Mouse (Mus musculus): Measurements from ENCODE around the gene Bmp6. TPM values are rescaled to one million over a fixed set of nuclear protein-coding genes. Genes with fewer than 3 reads are reported as not detected.

Gene Bmp6
- total and polyA plus RNA-seq, 2 experiments from 2014 or later, result 3.8 to 16.3 TPM

DNA sequence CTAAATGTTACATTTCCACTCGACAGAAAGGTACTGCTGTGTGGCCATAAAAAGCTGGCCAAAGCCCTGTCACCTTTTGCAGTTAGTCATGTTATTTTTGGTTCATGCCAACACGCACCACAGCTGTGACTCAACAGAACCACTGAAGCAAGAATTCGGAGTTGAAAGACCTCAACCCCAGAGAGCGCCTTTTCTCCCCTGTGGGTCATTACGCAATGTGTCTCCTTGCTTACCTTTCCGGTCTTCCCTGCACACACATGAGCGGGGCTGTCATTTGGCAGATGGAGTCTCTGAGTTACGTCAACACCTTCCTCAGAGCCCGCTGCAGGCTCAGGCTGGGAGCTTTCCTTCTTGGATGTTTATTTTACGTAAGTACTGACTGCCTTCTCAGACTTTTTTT lies 24.6 kb upstream of the Bmp6 start:
- H3K4me1 ChIP-seq (ENCODE audit: insufficient read depth), result no peaks in the 10 kb centered on the region
- H3K27ac ChIP-seq (ENCODE audit: low read depth, low read length), result no peak overlapping the region
- TF ChIP-seq CTCF (IDR thresholded peaks at IDR 0.05; ENCODE audit: low read depth), result no peak
- H3K9ac ChIP-seq, result no peak overlapping the region
- H3K9me3 ChIP-seq (ENCODE audit: low read length), result 0 out of 2 replicates have a peak, but pooled peaks cover 3% of the 10 kb centered on the region
- no peak overlapping the region for H3K4me2 ChIP-seq (ENCODE audit: low read depth)
- DNase-seq, result no peak
- H3K27me3 ChIP-seq (ENCODE audit: insufficient read depth, low read length), result no peaks in the 10 kb centered on the region
- H3K36me3 ChIP-seq (ENCODE audit: insufficient read depth), result no peaks in the 10 kb centered on the region
- WGBS, result 74% methylated on average over 10 of the region's 10 CpGs
- H3K4me3 ChIP-seq (ENCODE audit: low read depth, low read length), result no peak overlapping the region
- no peak for ATAC-seq

DNA sequence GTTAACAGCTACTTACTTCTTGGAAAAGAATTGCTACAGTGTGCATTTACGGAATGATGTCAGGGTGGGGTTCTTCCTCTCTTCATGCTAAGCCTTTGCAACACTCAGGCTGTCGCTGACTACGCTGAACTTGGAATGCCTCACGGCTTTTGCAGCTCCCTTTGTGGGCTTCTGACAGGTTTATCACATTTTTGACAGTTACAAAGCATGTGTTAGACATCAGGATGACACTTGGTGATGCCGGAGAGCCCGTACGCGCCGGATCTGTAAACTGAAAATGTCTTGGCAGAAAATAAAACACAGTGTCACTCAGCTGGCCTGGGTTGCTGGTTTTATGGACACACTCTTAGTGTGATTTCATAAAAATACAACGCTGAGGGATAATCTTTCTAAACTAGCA lies 20.5 kb upstream of the Bmp6 start:
- no peaks in the 10 kb centered on the region for H3K4me1 ChIP-seq (ENCODE audit: insufficient read depth)
- no peaks in the 10 kb centered on the region; the same call in 1 of the 2 replicates for H3K27me3 ChIP-seq (ENCODE audit: insufficient read depth, low read length)
- no peak overlapping the region for H3K27ac ChIP-seq (ENCODE audit: low read depth, low read length)
- ATAC-seq (peak; percentile 92), DNase-seq (peak; percentile 70)
- 43% methylated on average over 10 of the region's 10 CpGs for WGBS
- no peak for TF ChIP-seq CTCF (IDR thresholded peaks at IDR 0.05; ENCODE audit: low read depth)
- H3K4me2 ChIP-seq (ENCODE audit: low read depth), result 0 out of 2 replicates have a peak overlapping the region, but pooled peaks have one; percentile 8
- no peaks in the 10 kb centered on the region for H3K36me3 ChIP-seq (ENCODE audit: insufficient read depth)
- no peak overlapping the region for H3K9ac ChIP-seq
- H3K4me3 ChIP-seq (ENCODE audit: low read depth, low read length), result no peak overlapping the region
- H3K9me3 ChIP-seq (ENCODE audit: low read length), result no peaks in the 10 kb centered on the region

DNA sequence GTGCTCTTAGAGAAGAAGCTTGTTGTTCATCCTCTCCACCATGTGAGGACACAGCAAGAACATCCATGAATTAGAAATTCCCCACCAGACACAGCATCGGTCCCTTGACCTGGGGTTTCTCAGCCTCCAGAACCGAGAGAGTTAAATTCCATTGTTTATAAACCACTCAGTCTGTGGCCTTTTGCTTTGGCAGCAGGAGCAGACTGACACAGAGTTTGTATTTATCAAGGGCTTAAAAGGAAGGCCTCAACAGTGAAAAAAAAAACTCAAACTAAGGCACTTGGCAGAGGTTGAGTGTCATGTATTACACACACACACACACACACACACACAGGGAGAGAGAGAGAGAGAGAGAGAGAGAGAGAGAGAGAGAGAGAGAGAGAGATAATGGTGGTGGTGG lies 17.5 kb upstream of the Bmp6 start:
- H3K36me3 ChIP-seq (ENCODE audit: insufficient read depth), result no peaks in the 10 kb centered on the region
- H3K4me1 ChIP-seq (ENCODE audit: insufficient read depth), result no peaks in the 10 kb centered on the region
- H3K9me3 ChIP-seq (ENCODE audit: low read length), result no peaks in the 10 kb centered on the region
- no peak overlapping the region for H3K9ac ChIP-seq
- H3K4me2 ChIP-seq (ENCODE audit: low read depth), result no peak overlapping the region
- H3K27ac ChIP-seq (ENCODE audit: low read depth, low read length), result no peak overlapping the region
- TF ChIP-seq CTCF (IDR thresholded peaks at IDR 0.05; ENCODE audit: low read depth), result no peak
- 47% methylated on average over 2 of the region's 2 CpGs for WGBS
- DNase-seq (no peak), ATAC-seq (no peak)
- H3K27me3 ChIP-seq (ENCODE audit: insufficient read depth, low read length), result no peaks in the 10 kb centered on the region; the same call in 1 of the 2 replicates
- H3K4me3 ChIP-seq (ENCODE audit: low read depth, low read length), result no peak overlapping the region

DNA sequence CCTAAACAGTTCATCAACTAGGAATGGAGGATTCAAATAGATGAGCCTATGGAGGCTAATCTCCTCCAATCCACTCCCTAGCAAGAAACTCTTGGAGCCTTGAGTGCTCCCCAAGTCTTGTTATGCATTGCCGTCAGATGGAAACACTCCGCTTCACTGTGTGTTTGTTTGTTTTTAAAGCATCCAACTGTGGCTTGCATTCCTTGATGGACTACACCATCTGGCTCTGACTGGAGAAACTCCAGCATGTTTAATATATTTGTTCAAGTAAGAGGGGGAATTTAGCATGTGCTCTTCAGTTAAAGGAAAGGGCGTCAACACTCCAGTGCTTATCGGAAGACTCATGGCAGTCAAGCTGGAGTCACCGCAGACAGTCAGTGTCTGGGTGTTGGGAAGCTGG lies 11.4 kb upstream of the Bmp6 start:
- DNase-seq, result peak; percentile 76
- WGBS, result 66% methylated on average over 5 of the region's 5 CpGs
- no peak overlapping the region for H3K9ac ChIP-seq

DNA sequence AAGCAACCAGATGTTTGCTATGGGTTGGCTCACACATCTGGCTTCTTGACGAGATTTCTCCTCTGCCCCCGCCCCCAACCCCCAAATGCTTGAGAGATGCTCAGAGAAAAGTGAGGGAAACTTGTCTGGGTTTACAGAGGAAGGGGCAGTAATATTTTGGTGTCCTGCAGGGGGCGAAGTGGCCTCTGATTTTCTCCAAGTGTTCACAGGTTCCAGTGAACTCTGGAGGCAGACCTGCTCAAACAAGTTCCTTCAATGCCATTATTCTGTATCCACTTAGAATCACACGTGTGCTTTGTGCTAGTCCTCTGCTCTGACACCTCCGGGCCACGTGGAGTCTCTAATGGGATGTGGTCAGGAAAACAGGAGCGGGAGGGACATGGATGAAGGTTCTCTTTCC lies 2.3 kb upstream of the Bmp6 start:
- Histone ChIP-seq H3K9me3 (ENCODE audit: low read length) (no peaks in the 10 kb centered on the region), H3K4me3 (ENCODE audit: low read depth, low read length) (no peak overlapping the region), H3K4me1 (ENCODE audit: insufficient read depth) (peaks cover 8% of the 10 kb centered on the region; the same call in 1 of the 2 replicates), H3K9ac (no peak overlapping the region), H3K4me2 (ENCODE audit: low read depth) (no peak overlapping the region), H3K36me3 (ENCODE audit: insufficient read depth) (no peaks in the 10 kb centered on the region), H3K27ac (ENCODE audit: low read depth, low read length) (no peak overlapping the region), H3K27me3 (ENCODE audit: insufficient read depth, low read length) (peaks cover 39% of the 10 kb centered on the region)
- 24% methylated on average over 7 of the region's 7 CpGs for WGBS
- ATAC-seq (peak; percentile 19; the same call in 1 of the 2 replicates), DNase-seq (peak; percentile 46)
- peak; percentile 63 for TF ChIP-seq CTCF (IDR thresholded peaks at IDR 0.05; ENCODE audit: low read depth)

More for the DNA sequence above, 11.4 kb upstream of the Bmp6 start:
- Histone ChIP-seq H3K4me3 (ENCODE audit: low read depth, low read length) (no peak overlapping the region), H3K27me3 (ENCODE audit: insufficient read depth, low read length) (no peaks in the 10 kb centered on the region; the same call in 1 of the 2 replicates), H3K27ac (ENCODE audit: low read depth, low read length) (no peak overlapping the region), H3K4me2 (ENCODE audit: low read depth) (no peak overlapping the region), H3K4me1 (ENCODE audit: insufficient read depth) (no peaks in the 10 kb centered on the region), H3K9me3 (ENCODE audit: low read length) (no peaks in the 10 kb centered on the region), H3K36me3 (ENCODE audit: insufficient read depth) (no peaks in the 10 kb centered on the region)
- peak; percentile 85 for ATAC-seq
- TF ChIP-seq CTCF (IDR thresholded peaks at IDR 0.05; ENCODE audit: low read depth), result no peak

DNA sequence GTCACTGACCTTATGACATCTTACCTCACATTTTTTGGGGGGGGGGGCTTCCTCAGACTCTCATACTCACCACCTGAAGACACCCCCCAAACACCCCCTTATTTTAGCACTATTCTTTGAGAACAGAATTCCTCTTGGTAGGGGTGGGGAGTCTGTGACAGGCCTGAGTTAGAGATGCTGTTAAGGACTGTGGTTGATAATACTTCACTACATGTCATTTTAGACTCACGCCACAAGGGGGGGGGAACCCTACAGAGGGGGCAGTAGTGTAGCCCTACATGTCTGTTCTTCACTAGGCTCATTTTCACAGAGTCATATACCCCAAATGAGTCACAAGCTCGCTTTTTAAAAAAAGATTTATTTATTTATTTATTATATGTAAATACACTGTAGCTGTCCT lies 1.7 kb upstream of the Bmp6 start:
- DNase-seq (no peak), ATAC-seq (no peak)
- Histone ChIP-seq H3K9me3 (ENCODE audit: low read length) (no peaks in the 10 kb centered on the region), H3K4me3 (ENCODE audit: low read depth, low read length) (no peak overlapping the region), H3K9ac (no peak overlapping the region), H3K4me1 (ENCODE audit: insufficient read depth) (peaks cover 8% of the 10 kb centered on the region; the same call in 1 of the 2 replicates), H3K36me3 (ENCODE audit: insufficient read depth) (no peaks in the 10 kb centered on the region), H3K27ac (ENCODE audit: low read depth, low read length) (no peak overlapping the region), H3K4me2 (ENCODE audit: low read depth) (no peak overlapping the region), H3K27me3 (ENCODE audit: insufficient read depth, low read length) (peaks cover 45% of the 10 kb centered on the region)
- 75% methylated on average over 2 of the region's 2 CpGs for WGBS
- 0 out of 2 replicates have a peak, but pooled peaks have one; percentile 18 for TF ChIP-seq CTCF (IDR thresholded peaks at IDR 0.05; ENCODE audit: low read depth)

DNA sequence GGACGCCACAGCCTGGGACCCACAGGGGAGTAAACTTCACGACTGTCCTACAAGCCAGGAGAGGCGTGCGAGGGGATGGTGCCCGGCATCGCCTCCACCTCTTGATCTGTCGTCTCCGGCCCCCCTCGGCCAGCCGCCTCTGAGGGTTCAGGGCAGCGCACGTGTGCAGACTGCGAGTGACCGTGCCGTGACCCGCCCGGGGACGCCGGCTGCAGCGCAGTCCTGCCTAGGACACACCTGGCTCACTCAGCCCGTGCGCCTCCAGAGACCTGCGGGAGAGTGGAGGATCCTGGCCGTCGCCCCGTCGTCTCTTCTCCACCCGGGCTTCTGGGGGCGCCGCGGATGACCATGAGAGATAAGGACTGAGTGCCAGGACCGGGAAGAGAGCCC lies 519 bp downstream of the Bmp6 start:
- H3K4me1 ChIP-seq (ENCODE audit: insufficient read depth), result peaks cover 8% of the 10 kb centered on the region; the same call in 1 of the 2 replicates
- no peak overlapping the region for H3K27ac ChIP-seq (ENCODE audit: low read depth, low read length)
- no peaks in the 10 kb centered on the region for H3K9me3 ChIP-seq (ENCODE audit: low read length)
- H3K36me3 ChIP-seq (ENCODE audit: insufficient read depth), result no peaks in the 10 kb centered on the region
- DNase-seq, result no peak
- peak overlapping the region; percentile 77 for H3K4me2 ChIP-seq (ENCODE audit: low read depth)
- 0 out of 2 replicates have a peak, but pooled peaks have one; percentile 8 for ATAC-seq
- H3K9ac ChIP-seq, result peak overlapping the region; percentile 22; the same call in 1 of the 2 replicates
- H3K4me3 ChIP-seq (ENCODE audit: low read depth, low read length), result peak overlapping the region; percentile 43
- WGBS, result 4% methylated on average over 32 of the region's 32 CpGs
- H3K27me3 ChIP-seq (ENCODE audit: insufficient read depth, low read length), result peaks cover 45% of the 10 kb centered on the region
- TF ChIP-seq CTCF (IDR thresholded peaks at IDR 0.05; ENCODE audit: low read depth), result no peak

Measured in forebrain, postnatal 0 days (tissue).